Mouse (Mus musculus): ENCODE data around the gene Oxsr1. TPM values are rescaled to one million over a fixed set of nuclear protein-coding genes. Genes with fewer than 3 reads are reported as not detected.
"Not testable (repeated sequence)": the region's sequence is repeated elsewhere in the genome, so short reads cannot be mapped to it uniquely, and the experiment has no call there.

Gene Oxsr1
- polyA plus RNA-seq, 1 experiment from 2014 or later = 14.4 TPM

DNA sequence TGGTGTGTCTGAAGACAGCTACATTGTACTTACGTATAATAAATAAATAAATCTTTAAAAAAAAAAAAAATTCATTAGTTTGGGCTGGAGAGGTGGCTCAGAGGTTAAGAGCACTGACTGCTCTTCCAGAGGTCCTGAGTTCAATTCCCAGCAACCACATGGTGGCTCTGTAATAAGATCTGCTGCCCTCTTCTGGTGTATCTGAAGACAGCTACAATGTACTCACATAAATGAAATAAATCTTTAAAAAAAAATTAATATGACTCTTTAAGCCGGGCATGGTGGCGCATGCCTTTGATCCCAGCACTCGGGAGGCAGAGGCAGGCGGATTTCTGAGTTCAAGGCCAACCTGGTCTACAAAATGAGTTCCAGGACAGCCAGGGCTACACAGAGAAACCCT, 47.4 kb downstream of the Oxsr1 start:
- not testable (repeated sequence) for H3K27me3 ChIP-seq (ENCODE audit: insufficient read depth, low read length); H3K27ac ChIP-seq (ENCODE audit: low read depth); H3K9me3 ChIP-seq (ENCODE audit: low read depth, low read length); H3K4me2 ChIP-seq; ATAC-seq (ENCODE audit: insufficient read depth); H3K36me3 ChIP-seq (ENCODE audit: insufficient read depth); H3K4me1 ChIP-seq (ENCODE audit: insufficient read depth); H3K9ac ChIP-seq; H3K4me3 ChIP-seq (ENCODE audit: low read depth, low read length)
- peak; percentile 5 for DNase-seq
- peak; percentile 22; the same call in 1 of the 2 replicates for TF ChIP-seq CTCF (IDR thresholded peaks at IDR 0.05; ENCODE audit: low read depth)
- WGBS = 93% methylated on average over 5 of the region's 5 CpGs

- 83% methylated on average over 4 of the region's 4 CpGs for WGBS
- no peak for ATAC-seq (ENCODE audit: insufficient read depth)
- Histone ChIP-seq H3K9ac (no peak overlapping the region), H3K27me3 (ENCODE audit: insufficient read depth, low read length) (no peaks in the 10 kb centered on the region), H3K27ac (ENCODE audit: low read depth) (no peak overlapping the region), H3K4me3 (ENCODE audit: low read depth, low read length) (no peak overlapping the region), H3K36me3 (ENCODE audit: insufficient read depth) (peaks cover 19% of the 10 kb centered on the region), H3K9me3 (ENCODE audit: low read depth, low read length) (no peaks in the 10 kb centered on the region), H3K4me1 (ENCODE audit: insufficient read depth) (no peaks in the 10 kb centered on the region), H3K4me2 (no peak overlapping the region)
- no peak for TF ChIP-seq CTCF (IDR thresholded peaks at IDR 0.05; ENCODE audit: low read depth)
- no peak for DNase-seq
Measured at GRCm38 (mm10) chr9:119271496-119271895, 50.7 kb downstream of the Oxsr1 start.

DNA sequence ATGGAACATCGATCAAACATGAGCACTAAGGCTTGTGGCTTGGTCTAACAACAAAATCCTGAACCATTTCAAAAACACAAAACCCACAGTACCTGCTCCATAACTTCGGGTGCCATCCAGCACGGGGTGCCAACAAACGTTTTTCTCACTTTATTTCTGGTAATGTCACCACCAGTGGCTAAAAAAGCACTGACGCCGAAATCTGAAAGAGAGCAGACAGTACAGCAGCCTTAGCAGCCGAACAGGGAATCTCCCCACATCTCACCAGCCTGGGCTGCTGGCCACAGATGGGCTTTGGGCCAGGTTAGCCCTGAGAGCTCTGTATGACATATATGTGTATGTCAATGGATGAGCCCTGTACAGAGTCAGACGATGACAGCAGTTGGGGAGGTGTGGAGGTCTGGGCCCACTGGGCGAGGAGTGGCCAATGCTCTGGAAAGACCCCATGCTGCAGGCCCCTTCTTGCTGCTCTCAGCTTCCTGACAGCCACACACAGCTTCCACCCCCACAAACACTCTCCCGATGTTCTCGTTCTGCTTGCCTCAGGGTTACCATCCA, 53.6 kb downstream of the Oxsr1 start:
- ATAC-seq (ENCODE audit: insufficient read depth) (no peak), DNase-seq (no peak)
- 90% methylated on average over 11 of the region's 11 CpGs for WGBS
- H3K27ac ChIP-seq (ENCODE audit: low read depth) = no peak overlapping the region
- H3K4me1 ChIP-seq (ENCODE audit: insufficient read depth) = no peaks in the 10 kb centered on the region
- TF ChIP-seq CTCF (IDR thresholded peaks at IDR 0.05; ENCODE audit: low read depth) = no peak
- no peaks in the 10 kb centered on the region for H3K9me3 ChIP-seq (ENCODE audit: low read depth, low read length)
- H3K27me3 ChIP-seq (ENCODE audit: insufficient read depth, low read length) = no peaks in the 10 kb centered on the region
- no peak overlapping the region for H3K9ac ChIP-seq
- H3K36me3 ChIP-seq (ENCODE audit: insufficient read depth) = peaks cover 39% of the 10 kb centered on the region
- H3K4me3 ChIP-seq (ENCODE audit: low read depth, low read length) = no peak overlapping the region
- no peak overlapping the region for H3K4me2 ChIP-seq

DNA sequence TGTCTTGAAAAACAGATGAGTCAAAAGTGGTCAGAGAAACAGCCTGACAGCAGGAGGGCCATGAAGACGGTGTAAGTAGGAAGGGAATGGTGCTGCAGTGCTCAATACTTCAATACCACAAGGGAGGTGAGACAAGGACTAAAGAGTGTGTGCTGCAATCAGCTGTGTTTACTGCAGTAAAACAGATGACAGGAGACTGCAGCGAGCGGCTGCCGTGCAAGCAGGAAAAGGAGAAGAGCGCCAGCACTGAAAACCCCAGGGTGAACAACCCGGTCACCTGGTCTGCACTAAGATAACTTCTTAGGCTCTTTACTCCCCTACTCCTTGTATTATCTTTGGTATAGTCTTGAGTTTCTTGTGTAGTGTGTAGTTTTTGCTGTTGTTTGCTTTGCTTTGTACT, 54.1 kb downstream of the Oxsr1 start:
- Histone ChIP-seq H3K27me3 (ENCODE audit: insufficient read depth, low read length) (no peaks in the 10 kb centered on the region), H3K9ac (no peak overlapping the region), H3K4me2 (no peak overlapping the region), H3K36me3 (ENCODE audit: insufficient read depth) (peaks cover 41% of the 10 kb centered on the region), H3K4me1 (ENCODE audit: insufficient read depth) (no peaks in the 10 kb centered on the region), H3K4me3 (ENCODE audit: low read depth, low read length) (no peak overlapping the region), H3K9me3 (ENCODE audit: low read depth, low read length) (no peaks in the 10 kb centered on the region), H3K27ac (ENCODE audit: low read depth) (no peak overlapping the region)
- no peak for DNase-seq
- no peak for ATAC-seq (ENCODE audit: insufficient read depth)
- TF ChIP-seq CTCF (IDR thresholded peaks at IDR 0.05; ENCODE audit: low read depth) = no peak
- 87% methylated on average over 6 of the region's 6 CpGs for WGBS

GRCm38 (mm10) chr9:119266121-119266395, 56.2 kb downstream of the Oxsr1 start:
- peaks cover 41% of the 10 kb centered on the region for H3K36me3 ChIP-seq (ENCODE audit: insufficient read depth)
- not testable (repeated sequence) for H3K9me3 ChIP-seq (ENCODE audit: low read depth, low read length); H3K27ac ChIP-seq (ENCODE audit: low read depth); H3K27me3 ChIP-seq (ENCODE audit: insufficient read depth, low read length); ATAC-seq (ENCODE audit: insufficient read depth); H3K4me1 ChIP-seq (ENCODE audit: insufficient read depth); H3K9ac ChIP-seq; H3K4me2 ChIP-seq; H3K4me3 ChIP-seq (ENCODE audit: low read depth, low read length); DNase-seq
- 82% methylated on average over 5 of the region's 5 CpGs for WGBS

GRCm38 (mm10) chr9:119265373-119266120, 56.7 kb downstream of the Oxsr1 start:
- not testable (repeated sequence) for H3K9me3 ChIP-seq (ENCODE audit: low read depth, low read length); DNase-seq; H3K4me2 ChIP-seq; H3K27ac ChIP-seq (ENCODE audit: low read depth); H3K9ac ChIP-seq; H3K27me3 ChIP-seq (ENCODE audit: insufficient read depth, low read length); ATAC-seq (ENCODE audit: insufficient read depth); H3K4me1 ChIP-seq (ENCODE audit: insufficient read depth); H3K4me3 ChIP-seq (ENCODE audit: low read depth, low read length)
- peaks cover 41% of the 10 kb centered on the region for H3K36me3 ChIP-seq (ENCODE audit: insufficient read depth)
- 61% methylated on average over 1 of the region's 1 CpGs for WGBS

DNA sequence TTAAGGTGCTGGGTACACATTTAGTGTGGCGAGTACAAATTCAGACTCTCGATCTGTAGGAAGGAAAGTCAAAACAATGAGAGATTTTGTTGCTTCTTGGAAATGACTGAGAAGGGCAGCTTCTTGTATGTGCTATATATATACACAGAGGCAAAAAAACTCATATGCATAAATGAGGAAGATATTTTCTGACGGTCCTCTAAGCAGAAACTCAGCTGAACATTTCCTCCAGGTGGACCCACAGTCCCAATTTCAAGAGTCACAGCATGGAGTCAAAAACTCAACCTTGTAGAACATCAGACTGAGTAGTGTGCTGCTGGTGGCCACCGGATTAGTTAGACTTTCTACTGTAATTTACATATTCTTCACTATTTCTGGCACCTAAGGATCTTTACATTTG, 59.2 kb downstream of the Oxsr1 start:
- no peaks in the 10 kb centered on the region for H3K27me3 ChIP-seq (ENCODE audit: insufficient read depth, low read length)
- ATAC-seq (ENCODE audit: insufficient read depth) (no peak), DNase-seq (no peak)
- H3K27ac ChIP-seq (ENCODE audit: low read depth) = no peak overlapping the region
- no peak overlapping the region for H3K9ac ChIP-seq
- no peak overlapping the region for H3K4me3 ChIP-seq (ENCODE audit: low read depth, low read length)
- H3K4me2 ChIP-seq = no peak overlapping the region
- TF ChIP-seq CTCF (IDR thresholded peaks at IDR 0.05; ENCODE audit: low read depth) = no peak
- peaks cover 40% of the 10 kb centered on the region for H3K36me3 ChIP-seq (ENCODE audit: insufficient read depth)
- WGBS = 80% methylated on average over 4 of the region's 4 CpGs
- no peaks in the 10 kb centered on the region for H3K9me3 ChIP-seq (ENCODE audit: low read depth, low read length)
- H3K4me1 ChIP-seq (ENCODE audit: insufficient read depth) = no peaks in the 10 kb centered on the region

Measured in lung, embryonic 14.5 days (tissue).